In genomic region chr19:7605930-7606783, GRCm38 (mm10) we compare ENCODE assay signal across 9 mouse cellular contexts. TPM values are rescaled to one million over a fixed set of nuclear protein-coding genes. Genes with fewer than 3 reads are reported as not detected.
A peak's percentile ranks its signal among the peaks of the same experiment; 100 is the strongest.
DNase-seq lines count a peak whose midpoint lies in the region; ATAC-seq lines count a peak whose summit lies in the region.
"Had no signal": no experiment of that assay in that cellular context is flagged by ENCODE, and none has a peak within 500 bp of the region (broad histone marks: within the 10 kb centered on the region; RNA-seq: fewer than 3 reads in every experiment).

No protein-coding gene starts in this region.

- H3K4me3 ChIP-seq in heart, embryonic 10.5 days, result peak overlapping the region; percentile 55
- peak overlapping the region; percentile 23 for H3K4me3 ChIP-seq in embryonic facial prominence, embryonic 14.5 days (ENCODE audit: low read depth, low read length)
- peak overlapping the region; percentile 6; the same call in 1 of the 2 replicates for H3K4me3 ChIP-seq in midbrain, embryonic 11.5 days (ENCODE audit: low read depth, low read length)

- peaks cover 32% of the 10 kb centered on the region for H3K27me3 ChIP-seq in heart, embryonic 10.5 days (ENCODE audit: insufficient read depth, poor library complexity, severe bottlenecking)
- H3K27me3 ChIP-seq in embryonic facial prominence, embryonic 14.5 days (replicated peaks; ENCODE audit: control insufficient read depth, insufficient read depth, low read length), result no peaks in the 10 kb centered on the region
- H3K27me3 ChIP-seq in midbrain, embryonic 11.5 days (ENCODE audit: control insufficient read depth, insufficient read depth, low read length), result no peaks in the 10 kb centered on the region

- peaks cover 22% of the 10 kb centered on the region for H3K4me1 ChIP-seq in heart, embryonic 10.5 days
- peaks cover 9% of the 10 kb centered on the region; the same call in 1 of the 2 replicates for H3K4me1 ChIP-seq in embryonic facial prominence, embryonic 14.5 days (ENCODE audit: control insufficient read depth, insufficient read depth, low read length)
- H3K4me1 ChIP-seq in midbrain, embryonic 11.5 days (ENCODE audit: control insufficient read depth, insufficient read depth, low read length), result no peaks in the 10 kb centered on the region

- peak overlapping the region; percentile 35; the same call in 1 of the 2 replicates for H3K9ac ChIP-seq in embryonic facial prominence, embryonic 14.5 days (ENCODE audit: low read depth, low read length)
- no peak overlapping the region; the same call in 1 of the 2 replicates for H3K9ac ChIP-seq in midbrain, embryonic 11.5 days (ENCODE audit: low read length)

- peak overlapping the region; percentile 60 for H3K4me2 ChIP-seq in embryonic facial prominence, embryonic 14.5 days (ENCODE audit: low read depth, low read length)
- H3K4me2 ChIP-seq in midbrain, embryonic 11.5 days, result peak overlapping the region; percentile 48

- 5% methylated on average over 15 of the region's 15 CpGs for WGBS in heart, embryonic 10.5 days
- WGBS in embryonic facial prominence, embryonic 14.5 days, result 4% methylated on average over 15 of the region's 15 CpGs
- 7% methylated on average over 15 of the region's 15 CpGs for WGBS in midbrain, embryonic 11.5 days

- peak; percentile 73 for DNase-seq in heart, embryonic 10.5 days (ENCODE audit: low spot score)
- no peak for DNase-seq in heart, adult 9 months (ENCODE audit: low spot score in 2 of 2)
- peak; percentile 92 for DNase-seq in embryonic facial prominence, embryonic 14.5 days (ENCODE audit: low spot score)
- DNase-seq in hindlimb bud, embryonic 11.5 days (ENCODE audit: extremely low spot score, low read depth, low spot score), result peak; percentile 46
- DNase-seq in left cerebral cortex, adult 9 months (ENCODE audit: low spot score in 2 of 2), result peak; percentile 63 to 70
- peak; percentile 87 for DNase-seq in midbrain, embryonic 11.5 days (ENCODE audit: low spot score, missing footprints)
- DNase-seq in telencephalon, adult 2 months (ENCODE audit: low read depth, low spot score), result peak; percentile 28
- DNase-seq in c-Kit-positive CD71-positive TER-119-positive erythroid progenitor cells, embryonic 14.5 days (ENCODE audit: low spot score), result no peak

- no peaks in the 10 kb centered on the region for H3K36me3 ChIP-seq in heart, embryonic 10.5 days
- no peaks in the 10 kb centered on the region for H3K36me3 ChIP-seq in embryonic facial prominence, embryonic 14.5 days (ENCODE audit: control insufficient read depth, insufficient read depth, low read length)
- no peaks in the 10 kb centered on the region for H3K36me3 ChIP-seq in midbrain, embryonic 11.5 days (ENCODE audit: control insufficient read depth, insufficient read depth, low read length)
- H3K36me3 ChIP-seq: G1E had no signal

- H3K9me3 ChIP-seq in heart, embryonic 10.5 days, result no peaks in the 10 kb centered on the region
- no peaks in the 10 kb centered on the region for H3K9me3 ChIP-seq in embryonic facial prominence, embryonic 14.5 days (ENCODE audit: control insufficient read depth, low read length)
- no peaks in the 10 kb centered on the region for H3K9me3 ChIP-seq in midbrain, embryonic 11.5 days (ENCODE audit: control insufficient read depth, low read length)
- H3K9me3 ChIP-seq: G1E had no signal

- no peak overlapping the region for H3K27ac ChIP-seq in heart, embryonic 10.5 days
- peak overlapping the region; percentile 34; the same call in 1 of the 2 replicates for H3K27ac ChIP-seq in embryonic facial prominence, embryonic 14.5 days (replicated peaks; ENCODE audit: low read depth, low read length)
- H3K27ac ChIP-seq in midbrain, embryonic 11.5 days (ENCODE audit: low read depth, low read length), result 0 out of 2 replicates have a peak overlapping the region, but pooled peaks have one; percentile 8

- ATAC-seq in embryonic facial prominence, embryonic 14.5 days (ENCODE audit: low read depth), result peak; percentile 82
- ATAC-seq in midbrain, embryonic 11.5 days (ENCODE audit: low FRiP score), result peak; percentile 67

RNA-seq across cellular contexts. Expression of gene Lgals12, which starts 0.8 kb away (rescaled TPM):
- polyA plus RNA-seq in heart, embryonic 10.5 days (2016; fragmentation: Nextera tagmentation; extraction: Ambion mirVana), result 0.06 TPM in 1 of 2 replicates, not detected in the other
- polyA plus RNA-seq in embryonic facial prominence, embryonic 14.5 days (2014; fragmentation: Nextera tagmentation; extraction: Ambion mirVana), result 1.0 and 2.1 TPM in 2 replicates
- not detected in 2 replicates for polyA plus RNA-seq in midbrain, embryonic 11.5 days (2014; fragmentation: Nextera tagmentation; extraction: Ambion mirVana)
- polyA plus RNA-seq: G1E had no signal

RNA-seq across cellular contexts. Expression of gene Hrasls5, which starts 6.2 kb away (rescaled TPM):
- not detected in 2 replicates for polyA plus RNA-seq in heart, embryonic 10.5 days (2016; fragmentation: Nextera tagmentation; extraction: Ambion mirVana)
- polyA plus RNA-seq in embryonic facial prominence, embryonic 14.5 days (2014; fragmentation: Nextera tagmentation; extraction: Ambion mirVana), result 0.38 TPM in 1 of 2 replicates, not detected in the other
- not detected in 2 replicates for polyA plus RNA-seq in midbrain, embryonic 11.5 days (2014; fragmentation: Nextera tagmentation; extraction: Ambion mirVana)
- polyA plus RNA-seq: G1E had no signal

RNA-seq across cellular contexts. Expression of gene Pla2g16, which starts 48.9 kb away (rescaled TPM):
- 15.9 and 30.8 TPM in 2 replicates for polyA plus RNA-seq in heart, embryonic 10.5 days (2016; fragmentation: Nextera tagmentation; extraction: Ambion mirVana)
- polyA plus RNA-seq in embryonic facial prominence, embryonic 14.5 days (2014; fragmentation: Nextera tagmentation; extraction: Ambion mirVana), result 15.9 and 18.1 TPM in 2 replicates
- 2.3 and 3.2 TPM in 2 replicates for polyA plus RNA-seq in midbrain, embryonic 11.5 days (2014; fragmentation: Nextera tagmentation; extraction: Ambion mirVana)
- polyA plus RNA-seq: G1E had no signal

Comparison
In these comparisons a context has a peak if more than half of its experiments do, and no peak if none do; other contexts are left out.
1. DNase-seq: peak in heart, embryonic 10.5 days (single experiment), embryonic facial prominence, embryonic 14.5 days (single experiment), hindlimb bud, embryonic 11.5 days (single experiment), left cerebral cortex, adult 9 months (2 of 2), midbrain, embryonic 11.5 days (single experiment) and telencephalon, adult 2 months (single experiment); none in heart, adult 9 months (0 of 2) and c-Kit-positive CD71-positive TER-119-positive erythroid progenitor cells, embryonic 14.5 days (single experiment).
2. Peak in every context shown above with its lines, with median percentiles within 50 percentile points of each other: H3K4me3 ChIP-seq.